Mouse (Mus musculus): ENCODE measurements around the gene Keap1. TPM values are rescaled to one million over a fixed set of nuclear protein-coding genes. Genes with fewer than 3 reads are reported as not detected.

Keap1 gene
- 10 to 100 TPM; 35.2 to 43.8 TPM for total RNA-seq (2023)

GRCm38 (mm10) chr9:21238733-21239464 lies at the start of gene Keap1:
Gene Keap1 (minus strand): TSS chr9:21239361.

GRCm38 (mm10) chr9:21287571-21288402 lies 48.6 kb upstream of the Keap1 start, which contains the start of gene Kri1:
Gene Kri1 (minus strand): TSS chr9:21287969.

GRCm38 (mm10) chr9:21265000-21265561 lies 25.9 kb upstream of the Keap1 start, which contains the start of gene Atg4d:
Gene Atg4d (plus strand): TSS chr9:21265293.

DNA sequence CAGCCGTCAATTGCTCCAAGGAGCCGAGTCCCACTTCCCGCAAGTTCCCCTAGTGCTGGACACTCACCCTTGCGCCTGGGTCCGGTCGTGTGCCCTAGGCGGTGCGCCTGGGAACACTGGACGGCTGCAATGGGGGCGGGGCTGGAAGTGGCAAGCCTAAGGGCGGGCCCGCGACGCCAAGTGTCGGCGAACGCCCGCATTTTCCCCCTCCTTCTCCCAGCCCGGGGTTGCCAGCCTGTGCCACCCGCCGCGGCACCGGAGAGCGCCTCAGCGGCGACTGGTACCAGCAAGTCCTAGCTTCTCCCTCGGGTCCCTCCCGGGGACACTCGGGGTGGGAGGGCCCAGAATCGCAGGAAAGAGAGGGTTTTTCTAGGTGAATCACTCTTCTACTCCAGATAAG lies 9.2 kb upstream of the Keap1 start, which contains the start of gene S1pr5:
Gene S1pr5, minus strand, starts transcription at position 118 of the 400 bp plus-strand sequence.

Other genes starting within 250 kb of the Keap1 start
- gene Mrpl4, start 236.6 kb downstream of the Keap1 start, total RNA-seq (2023) = 10 to 100 TPM; 51.2 to 53.0 TPM
- 10 to 100 TPM; 43.1 to 49.4 TPM for gene Icam1, start 223.4 kb downstream of the Keap1 start, total RNA-seq (2023)
- 1 to 10 TPM in 1 of 2 experiments, under 1 TPM in 1; 0.56 to 1.2 TPM for gene Icam4, start 210.0 kb downstream of the Keap1 start, total RNA-seq (2023)
- gene Icam5, start 207.3 kb downstream of the Keap1 start, total RNA-seq (2023) = under 1 TPM; 0.62 to 0.73 TPM
- gene Zglp1, start 172.3 kb downstream of the Keap1 start, total RNA-seq (2023) = 1 to 10 TPM; 2.6 to 3.7 TPM
- 1 to 10 TPM; 2.3 to 4.1 TPM for gene Gm49373, start 166.3 kb downstream of the Keap1 start, total RNA-seq (2023)
- gene Fdx1l, start 165.7 kb downstream of the Keap1 start, total RNA-seq (2023) = 10 to 100 TPM; 33.5 to 34.0 TPM
- 10 to 100 TPM; 12.8 to 16.0 TPM for gene Gm38431, start 147.4 kb downstream of the Keap1 start, total RNA-seq (2023)
- 100 to 1,000 TPM; 110 to 111 TPM for gene Raver1, start 147.4 kb downstream of the Keap1 start, total RNA-seq (2023)
- 10 to 100 TPM; 65.7 to 68.6 TPM for gene Tyk2, start 108.1 kb downstream of the Keap1 start, total RNA-seq (2023)
- 100 to 1,000 TPM; 132 to 148 TPM for gene Cdc37, start 89.4 kb downstream of the Keap1 start, total RNA-seq (2023)
- 1 to 10 TPM in 1 of 2 experiments, under 1 TPM in 1; 0.74 to 1.8 TPM for gene Pde4a, start 73.6 kb downstream of the Keap1 start, total RNA-seq (2023)
- gene S1pr5, start 9.1 kb upstream of the Keap1 start, total RNA-seq (2023) = 1 to 10 TPM; 1.1 to 1.9 TPM
- gene Atg4d, start 25.9 kb upstream of the Keap1 start, total RNA-seq (2023) = 10 to 100 TPM; 48.4 to 48.8 TPM
- 100 to 1,000 TPM; 142 to 150 TPM for gene Kri1, start 48.6 kb upstream of the Keap1 start, total RNA-seq (2023)
- gene Cdkn2d, start 52.0 kb upstream of the Keap1 start, total RNA-seq (2023) = 10 to 100 TPM; 48.2 to 56.3 TPM
- 1 to 10 TPM; 1.8 to 2.7 TPM for gene Ap1m2, start 73.0 kb upstream of the Keap1 start, total RNA-seq (2023)
- 100 to 1,000 TPM; 379 to 394 TPM for gene Slc44a2, start 81.3 kb upstream of the Keap1 start, total RNA-seq (2023)
- gene Ilf3, start 128.5 kb upstream of the Keap1 start, total RNA-seq (2023) = 100 to 1,000 TPM in 1 of 2 experiments, 10 to 100 TPM in 1; 99.5 to 106 TPM
- 10 to 100 TPM; 68.8 to 72.1 TPM for gene Qtrt1, start 172.5 kb upstream of the Keap1 start, total RNA-seq (2023)
- 100 to 1,000 TPM; 324 to 341 TPM for gene Dnm2, start 185.5 kb upstream of the Keap1 start, total RNA-seq (2023)

Data from T-cell, adult 66 days (primary cell).